Mouse (Mus musculus): ENCODE measurements at regions not wholly inside any gene's neighbourhood (a gene's known extent, or its start where the extent isn't known, plus 50 kb on each side); places are given as distances from the start of the nearest gene placed in this dataset.
"Not testable (repeated sequence)": the region's sequence is repeated elsewhere in the genome, so short reads cannot be mapped to it uniquely, and the experiment has no call there.

GRCm38 (mm10) chr3:21974766-21975165 is 101.7 kb upstream of the Tbl1xr1 start:
- DNase-seq = no peak

GRCm38 (mm10) chr3:21977775-21978174 is 98.7 kb upstream of the Tbl1xr1 start:
- DNase-seq = no peak

- no peak for DNase-seq
Observed at GRCm38 (mm10) chr3:21982991-21983390, 93.5 kb upstream of the Tbl1xr1 start.

GRCm38 (mm10) chr3:21983993-21984725 is 92.3 kb upstream of the Tbl1xr1 start:
- DNase-seq = no peak

GRCm38 (mm10) chr3:21984807-21985206 is 91.6 kb upstream of the Tbl1xr1 start:
- no peak for DNase-seq

GRCm38 (mm10) chr3:21986164-21986892 is 90.1 kb upstream of the Tbl1xr1 start:
- no peak for DNase-seq

- DNase-seq = no peak
Observed at GRCm38 (mm10) chr3:21986893-21987250, 89.6 kb upstream of the Tbl1xr1 start.

- DNase-seq = no peak
Observed at GRCm38 (mm10) chr3:21987455-21988009, 88.9 kb upstream of the Tbl1xr1 start.

- no peak for DNase-seq
Observed at GRCm38 (mm10) chr3:21988010-21988531, 88.4 kb upstream of the Tbl1xr1 start.

GRCm38 (mm10) chr3:21990526-21990925 is 85.9 kb upstream of the Tbl1xr1 start:
- no peak for DNase-seq

GRCm38 (mm10) chr3:21991681-21992152 is 84.7 kb upstream of the Tbl1xr1 start:
- DNase-seq = no peak

- DNase-seq = no peak
Observed at GRCm38 (mm10) chr3:21992203-21992602, 84.2 kb upstream of the Tbl1xr1 start.

GRCm38 (mm10) chr3:21993961-21994360 is 82.5 kb upstream of the Tbl1xr1 start:
- DNase-seq = no peak

GRCm38 (mm10) chr3:21995566-21996391 is 80.7 kb upstream of the Tbl1xr1 start:
- DNase-seq = no peak

GRCm38 (mm10) chr3:21997387-21997786 is 79.1 kb upstream of the Tbl1xr1 start:
- no peak for DNase-seq

GRCm38 (mm10) chr3:22005456-22005855 is 71.0 kb upstream of the Tbl1xr1 start:
- DNase-seq = no peak

- DNase-seq = no peak
Observed at GRCm38 (mm10) chr3:22006113-22006512, 70.3 kb upstream of the Tbl1xr1 start.

- DNase-seq = no peak
Observed at GRCm38 (mm10) chr3:22006651-22007050, 69.8 kb upstream of the Tbl1xr1 start.

- DNase-seq = no peak
Observed at GRCm38 (mm10) chr3:22007736-22008135, 68.7 kb upstream of the Tbl1xr1 start.

GRCm38 (mm10) chr3:22008432-22008831 is 68.0 kb upstream of the Tbl1xr1 start:
- DNase-seq = no peak

GRCm38 (mm10) chr3:22009898-22010699 is 66.4 kb upstream of the Tbl1xr1 start:
- DNase-seq = no peak

- not testable (repeated sequence) for DNase-seq
Observed at GRCm38 (mm10) chr3:22010700-22010991, 65.8 kb upstream of the Tbl1xr1 start.

Measured in retina, postnatal 1 day (tissue).